Mouse (Mus musculus): ENCODE measurements around the gene Thra. TPM values are rescaled to one million over a fixed set of nuclear protein-coding genes. Genes with fewer than 3 reads are reported as not detected.
A peak's percentile ranks its signal among the peaks of the same experiment; 100 is the strongest.

Thra gene
- polyA plus RNA-seq, 1 experiment from 2014 or later: 45.3 TPM

DNA sequence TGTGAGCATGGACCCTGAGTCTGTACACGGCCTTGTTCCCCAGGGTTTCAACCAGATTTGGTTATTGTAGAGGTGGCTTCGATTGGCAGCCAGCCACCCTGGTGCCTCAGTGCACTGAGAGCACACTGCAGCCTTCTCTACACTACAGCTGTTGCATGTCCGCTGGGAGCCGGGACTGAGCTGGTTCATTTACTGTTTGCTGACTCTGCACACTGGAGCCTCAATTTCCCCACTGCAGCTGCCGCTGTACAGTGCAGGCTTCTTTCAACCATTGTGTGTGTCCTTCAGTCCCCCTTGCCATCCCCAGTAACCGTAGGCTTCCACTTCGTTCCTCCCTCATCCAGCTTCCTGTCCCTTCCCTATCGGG lies 429 bp upstream of the Thra start:
- H3K27ac ChIP-seq (replicated peaks): peak overlapping the region; percentile 99
- H3K4me2 ChIP-seq (replicated peaks): peak overlapping the region; percentile 74
- peak overlapping the region; percentile 94 for H3K9ac ChIP-seq (replicated peaks)
- peak overlapping the region; percentile 83 for H3K4me3 ChIP-seq
- ATAC-seq (ENCODE audit: low FRiP score, low read depth): no peak; the same call in 1 of the 2 replicates
- H3K4me1 ChIP-seq: peaks cover 59% of the 10 kb centered on the region
- no peaks in the 10 kb centered on the region for H3K36me3 ChIP-seq
- WGBS: 10% methylated on average over 8 of the region's 8 CpGs
- no peaks in the 10 kb centered on the region for H3K27me3 ChIP-seq
- H3K9me3 ChIP-seq: no peaks in the 10 kb centered on the region

DNA sequence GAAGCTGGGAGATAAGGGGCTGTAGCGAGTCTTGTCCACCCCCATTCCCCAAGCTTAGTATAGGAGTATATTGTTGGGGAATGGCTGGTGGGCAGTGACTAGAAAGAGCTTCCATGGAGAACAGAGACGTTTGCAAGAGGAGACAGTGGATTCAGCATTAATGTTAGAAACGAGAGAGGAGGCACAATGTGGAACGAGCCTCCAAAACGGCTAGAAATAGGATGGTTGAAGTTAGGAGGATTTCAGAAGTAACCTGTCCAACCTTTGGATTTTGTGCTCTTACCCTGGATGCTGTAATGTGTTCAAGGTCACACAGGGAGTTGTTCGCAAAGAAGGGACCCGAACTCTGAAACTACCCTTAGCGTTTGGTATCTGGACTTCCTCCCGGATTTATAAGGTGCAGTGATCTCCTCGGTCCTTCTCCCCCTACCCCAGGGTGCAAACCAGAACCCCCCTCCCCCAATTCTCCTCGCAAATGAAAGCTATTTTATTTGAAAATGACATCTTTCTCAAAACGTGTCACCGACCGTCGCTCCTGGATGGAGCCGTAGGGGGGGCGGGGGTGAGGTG lies 698 bp downstream of the Thra start:
- under 1% methylated on average over 17 of the region's 17 CpGs for WGBS
- H3K27ac ChIP-seq (replicated peaks): peak overlapping the region; percentile 99

DNA sequence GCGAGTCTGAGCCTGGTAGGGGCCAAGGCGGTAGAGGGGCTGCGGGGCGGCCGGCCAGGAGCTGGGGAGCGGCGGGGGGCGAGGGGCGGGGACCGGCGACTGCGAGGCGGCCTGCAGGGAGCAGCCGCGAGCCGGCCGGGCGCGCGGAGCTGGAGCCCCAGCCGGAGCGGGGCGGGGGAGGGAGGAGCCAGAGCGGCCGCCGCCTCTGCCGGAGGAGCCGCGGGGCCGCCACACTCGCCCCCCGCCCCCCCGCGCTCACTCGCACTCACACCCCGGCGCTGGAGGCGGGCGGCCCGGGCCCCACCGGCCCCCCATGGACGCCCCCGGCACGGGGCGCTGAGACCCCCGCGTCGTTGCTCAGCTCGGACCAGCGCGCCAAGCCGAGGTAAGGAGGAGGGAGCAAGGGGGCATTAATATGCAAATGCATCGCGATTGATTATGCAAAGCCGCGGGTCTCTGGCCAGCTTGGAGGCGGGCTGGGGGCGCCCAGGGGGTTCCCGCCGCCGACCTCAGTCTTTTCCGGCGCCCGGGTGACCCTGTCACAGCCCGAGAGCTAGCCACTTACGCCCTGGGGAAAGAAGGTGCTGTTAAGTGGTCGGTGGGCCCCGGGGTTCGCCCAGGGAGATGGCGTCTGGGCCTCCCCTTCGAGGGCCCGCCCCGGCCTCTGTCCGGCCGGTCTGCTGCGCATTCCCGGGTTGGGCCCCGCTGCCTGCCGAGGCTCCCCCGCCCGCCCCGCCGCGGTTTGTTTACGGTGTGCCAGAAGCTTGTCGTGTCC lies 1.4 kb downstream of the Thra start:
- no peaks in the 10 kb centered on the region for H3K27me3 ChIP-seq
- ATAC-seq (ENCODE audit: low FRiP score, low read depth): peak; percentile 68
- H3K4me2 ChIP-seq (replicated peaks): peak overlapping the region; percentile 74
- H3K9ac ChIP-seq (replicated peaks): peak overlapping the region; percentile 94
- peak overlapping the region; percentile 99 for H3K27ac ChIP-seq (replicated peaks)
- peaks cover 77% of the 10 kb centered on the region for H3K4me1 ChIP-seq
- no peaks in the 10 kb centered on the region for H3K36me3 ChIP-seq
- no peaks in the 10 kb centered on the region for H3K9me3 ChIP-seq
- WGBS: under 1% methylated on average over 47 of the region's 86 CpGs
- H3K4me3 ChIP-seq: peak overlapping the region; percentile 83

More for the DNA sequence above, 698 bp downstream of the Thra start:
- no peaks in the 10 kb centered on the region for H3K9me3 ChIP-seq
- no peak for ATAC-seq (ENCODE audit: low FRiP score, low read depth)
- no peaks in the 10 kb centered on the region for H3K36me3 ChIP-seq
- H3K27me3 ChIP-seq: no peaks in the 10 kb centered on the region
- H3K4me3 ChIP-seq: peak overlapping the region; percentile 83
- peak overlapping the region; percentile 94 for H3K9ac ChIP-seq (replicated peaks)
- peaks cover 71% of the 10 kb centered on the region for H3K4me1 ChIP-seq
- H3K4me2 ChIP-seq (replicated peaks): peak overlapping the region; percentile 74

DNA sequence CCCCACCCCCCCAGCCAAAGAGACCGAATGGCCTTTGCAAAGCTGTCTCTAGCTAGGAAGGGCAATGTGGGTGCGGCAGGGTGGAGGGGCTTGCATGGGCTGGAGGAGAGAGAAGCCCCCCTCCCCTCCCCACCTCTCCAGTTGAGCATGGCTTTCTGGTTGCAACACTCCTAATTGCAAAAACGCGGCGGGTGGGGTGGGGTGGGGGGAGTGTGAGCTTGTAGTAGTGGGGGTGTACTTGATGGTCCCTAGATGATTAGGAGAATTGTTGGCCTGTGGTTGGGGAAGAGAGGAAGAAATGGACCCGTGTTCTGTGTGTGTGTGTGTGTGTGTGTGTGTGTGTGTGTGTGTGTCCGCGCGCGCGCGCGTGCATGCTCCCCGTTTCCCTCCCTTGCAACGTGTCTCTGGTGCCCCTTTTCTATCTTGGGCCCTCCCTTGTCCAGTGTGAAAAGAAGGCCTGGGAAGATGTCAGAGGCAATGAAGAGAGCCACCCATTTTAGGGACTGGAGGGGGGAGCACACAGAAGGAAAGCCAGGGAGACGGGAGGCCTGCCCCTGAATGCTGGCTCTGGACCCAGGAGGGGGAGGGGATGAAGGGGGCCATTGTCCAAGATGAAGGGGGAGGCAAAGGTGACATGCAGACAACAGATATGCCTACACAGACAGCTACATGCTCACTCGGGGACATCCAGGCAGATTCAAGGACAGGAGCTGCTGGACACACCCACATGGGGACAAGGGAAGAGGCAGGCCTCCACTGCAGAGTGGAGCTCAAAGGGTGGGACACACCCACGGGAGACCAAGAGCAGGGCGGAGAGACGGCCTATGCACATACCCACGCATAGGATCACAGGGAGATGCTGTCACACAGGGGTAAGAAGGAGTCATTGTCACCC lies 2.2 kb downstream of the Thra start:
- 2% methylated on average over 20 of the region's 21 CpGs for WGBS
- peak; percentile 16; the same call in 1 of the 2 replicates for ATAC-seq (ENCODE audit: low FRiP score, low read depth)
- H3K36me3 ChIP-seq: no peaks in the 10 kb centered on the region
- H3K9me3 ChIP-seq: no peaks in the 10 kb centered on the region
- peak overlapping the region; percentile 74 for H3K4me2 ChIP-seq (replicated peaks)
- peak overlapping the region; percentile 83 for H3K4me3 ChIP-seq
- H3K4me1 ChIP-seq: peaks cover 86% of the 10 kb centered on the region
- peak overlapping the region; percentile 94 for H3K9ac ChIP-seq (replicated peaks)
- no peaks in the 10 kb centered on the region for H3K27me3 ChIP-seq
- peak overlapping the region; percentile 99 for H3K27ac ChIP-seq (replicated peaks)

DNA sequence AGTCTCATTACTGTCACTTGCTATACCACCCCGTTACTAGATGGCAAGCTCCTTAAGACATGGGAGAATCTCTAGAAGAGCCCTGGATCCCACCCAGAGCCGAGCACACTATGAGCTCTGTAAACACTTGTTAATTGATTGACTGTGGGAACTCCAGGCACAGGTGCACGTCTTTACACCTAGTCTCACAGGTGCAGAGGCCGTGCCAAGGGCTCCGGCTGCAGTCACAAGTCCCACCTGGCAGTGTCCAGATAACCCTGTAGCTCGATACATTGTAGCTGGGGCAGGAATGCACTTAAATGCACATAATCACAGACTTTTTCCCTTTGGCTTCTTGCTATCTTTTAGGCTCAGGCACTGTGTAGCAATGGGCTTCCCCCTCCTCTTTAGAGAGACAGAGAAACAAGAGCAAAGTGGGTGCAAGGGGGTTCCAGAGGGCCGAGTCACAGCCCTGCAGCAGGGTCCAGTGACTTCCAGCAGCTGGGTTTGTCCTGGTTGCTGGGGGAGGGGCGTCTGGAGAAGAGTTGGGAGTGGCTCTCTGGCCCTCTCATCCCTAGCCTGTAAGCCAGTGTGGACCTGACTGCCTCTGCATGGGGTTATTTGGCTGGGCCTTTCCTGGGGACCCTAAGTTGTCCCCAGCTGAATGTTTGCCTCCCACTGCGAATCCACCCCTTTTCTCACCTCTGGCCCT lies 3.4 kb downstream of the Thra start:
- Histone ChIP-seq H3K27me3 (no peaks in the 10 kb centered on the region), H3K4me2 (replicated peaks) (peak overlapping the region; percentile 74), H3K9me3 (no peaks in the 10 kb centered on the region), H3K4me3 (peak overlapping the region; percentile 83), H3K27ac (replicated peaks) (peak overlapping the region; percentile 99), H3K9ac (replicated peaks) (peak overlapping the region; percentile 94), H3K36me3 (no peaks in the 10 kb centered on the region), H3K4me1 (peaks cover 90% of the 10 kb centered on the region)
- WGBS: 2% methylated on average over 9 of the region's 9 CpGs
- no peak for ATAC-seq (ENCODE audit: low FRiP score, low read depth)

DNA sequence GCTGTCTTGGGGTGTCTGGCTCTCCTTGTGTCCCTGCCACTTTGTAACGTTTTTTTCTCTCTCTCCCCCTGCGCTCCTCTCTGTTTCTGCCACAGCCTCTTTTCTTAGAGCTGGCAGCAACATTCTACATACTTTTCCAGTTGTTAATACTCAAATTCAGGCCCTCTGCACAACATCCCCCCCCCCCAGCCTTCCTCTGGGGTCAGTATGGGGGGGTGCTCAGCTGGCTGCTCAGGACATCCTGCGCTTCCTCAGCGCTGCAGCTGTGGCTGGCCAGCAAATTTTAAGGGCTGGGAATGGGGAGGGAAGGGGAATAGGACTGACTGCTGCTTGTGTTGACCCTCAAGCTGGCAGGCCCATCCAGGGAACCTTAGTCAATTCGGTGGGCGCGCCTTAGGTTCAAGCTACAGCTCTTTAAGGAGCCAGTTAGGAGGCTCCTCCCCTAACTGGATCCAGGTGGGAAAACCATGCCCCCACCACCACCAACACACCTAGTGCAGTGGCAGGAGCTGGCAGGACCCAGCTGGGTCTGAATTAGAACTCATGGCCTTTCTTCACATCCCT lies 4.1 kb downstream of the Thra start:
- H3K4me3 ChIP-seq: peak overlapping the region; percentile 83
- WGBS: 45% methylated on average over 7 of the region's 7 CpGs
- no peaks in the 10 kb centered on the region for H3K9me3 ChIP-seq
- ATAC-seq (ENCODE audit: low FRiP score, low read depth): no peak
- H3K9ac ChIP-seq (replicated peaks): peak overlapping the region; percentile 94
- no peaks in the 10 kb centered on the region for H3K27me3 ChIP-seq
- H3K4me1 ChIP-seq: peaks cover 91% of the 10 kb centered on the region
- peak overlapping the region; percentile 74 for H3K4me2 ChIP-seq (replicated peaks)
- H3K36me3 ChIP-seq: no peaks in the 10 kb centered on the region
- peak overlapping the region; percentile 99 for H3K27ac ChIP-seq (replicated peaks)

DNA sequence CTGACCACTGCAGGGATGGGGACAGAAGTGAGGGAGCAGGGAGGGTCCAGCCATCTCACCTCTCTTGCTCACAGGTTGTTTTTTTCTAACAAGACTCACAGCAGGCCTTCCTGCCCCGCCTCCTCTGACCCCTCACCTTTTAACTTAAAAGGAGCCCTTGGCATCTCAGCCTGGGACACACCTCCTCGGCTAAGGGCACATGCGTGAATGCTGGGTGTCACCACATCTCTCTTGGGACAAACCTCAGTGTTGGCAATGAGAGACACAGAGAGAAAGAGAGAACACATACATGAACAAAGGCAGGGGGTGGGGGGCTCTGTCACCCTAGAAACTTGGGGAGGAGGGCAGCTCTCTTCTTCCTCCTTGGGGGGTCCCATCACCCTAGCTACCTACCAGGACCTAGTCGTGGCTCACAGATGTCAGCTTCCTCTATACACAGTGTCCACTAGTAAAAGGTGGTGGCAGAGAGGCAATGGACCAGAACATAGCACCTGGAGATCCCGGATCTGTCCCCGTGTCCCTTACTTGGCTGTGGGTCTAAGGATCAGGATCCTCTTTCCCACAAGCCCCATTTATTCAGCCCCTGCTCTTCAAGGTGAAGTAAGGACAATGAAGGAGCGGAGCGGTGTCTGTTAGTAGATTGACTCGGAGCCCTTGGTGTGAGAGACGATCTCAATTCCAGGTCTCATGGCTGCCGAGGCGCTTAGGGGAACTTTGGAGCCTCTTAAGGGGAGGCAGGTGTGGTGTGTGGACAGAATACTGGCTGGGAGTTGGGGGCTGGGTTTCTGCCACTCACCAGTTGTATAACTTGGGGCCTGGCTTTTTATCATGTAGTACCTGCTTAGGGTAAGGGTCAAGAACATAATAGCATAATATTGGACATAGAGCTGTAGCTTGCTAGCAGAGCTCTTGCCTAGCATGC lies 5.8 kb downstream of the Thra start:
- H3K4me2 ChIP-seq (replicated peaks): peak overlapping the region; percentile 43
- 53% methylated on average over 12 of the region's 12 CpGs for WGBS
- peak overlapping the region; percentile 94 for H3K27ac ChIP-seq (replicated peaks)
- ATAC-seq (ENCODE audit: low FRiP score, low read depth): no peak
- peak overlapping the region; percentile 49; the same call in 1 of the 2 replicates for H3K9ac ChIP-seq (replicated peaks)
- H3K4me3 ChIP-seq: no peak overlapping the region
- no peaks in the 10 kb centered on the region for H3K27me3 ChIP-seq
- peaks cover 91% of the 10 kb centered on the region for H3K4me1 ChIP-seq
- no peaks in the 10 kb centered on the region for H3K9me3 ChIP-seq
- no peaks in the 10 kb centered on the region for H3K36me3 ChIP-seq

DNA sequence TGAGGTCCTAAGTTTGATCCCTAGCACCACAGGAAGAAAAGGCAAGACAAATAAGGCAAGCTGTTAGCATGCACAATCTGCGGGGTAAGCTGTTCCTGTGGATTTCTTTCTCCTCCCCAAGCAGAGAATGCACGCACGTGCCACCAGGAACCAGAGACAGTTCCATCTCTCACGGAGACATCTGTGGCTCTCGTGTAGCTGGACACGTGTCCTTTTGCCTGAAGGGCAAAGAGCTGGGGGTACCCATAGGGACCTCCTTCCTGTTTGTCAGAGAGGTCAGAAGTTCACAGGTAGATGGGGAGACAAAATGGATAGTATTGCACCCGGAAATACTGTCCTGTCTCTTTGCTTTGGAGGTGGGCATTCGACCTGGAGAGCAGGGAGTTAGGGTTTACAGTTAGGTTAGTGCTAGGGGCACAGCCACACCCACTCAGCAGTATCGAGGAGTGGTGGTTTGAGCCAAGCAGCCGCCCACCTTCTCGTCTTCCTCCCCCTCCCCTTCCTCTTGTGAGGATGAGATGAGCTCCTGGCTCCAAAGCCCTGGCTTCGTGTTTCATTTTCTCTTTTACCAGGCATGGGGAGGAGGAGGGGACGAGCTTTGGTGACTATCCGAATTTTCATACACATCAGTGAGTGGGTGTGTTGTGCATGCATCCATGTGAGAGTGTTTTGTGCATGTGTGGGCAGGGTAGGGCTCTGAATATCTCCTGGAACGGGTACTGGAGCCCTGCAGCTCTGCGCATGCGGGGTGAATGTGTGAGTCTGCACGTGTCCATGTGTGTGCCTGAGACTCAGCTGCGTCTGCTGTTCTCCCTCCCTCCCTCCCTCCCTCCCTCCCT lies 6.6 kb downstream of the Thra start:
- Histone ChIP-seq H3K27ac (replicated peaks) (peak overlapping the region; percentile 94), H3K4me3 (peak overlapping the region; percentile 18; the same call in 1 of the 2 replicates), H3K9ac (replicated peaks) (peak overlapping the region; percentile 49; the same call in 1 of the 2 replicates), H3K9me3 (no peaks in the 10 kb centered on the region), H3K27me3 (no peaks in the 10 kb centered on the region), H3K4me1 (peaks cover 97% of the 10 kb centered on the region), H3K4me2 (replicated peaks) (peak overlapping the region; percentile 43), H3K36me3 (no peaks in the 10 kb centered on the region)
- ATAC-seq (ENCODE audit: low FRiP score, low read depth): peak; percentile 52
- 8% methylated on average over 19 of the region's 19 CpGs for WGBS

DNA sequence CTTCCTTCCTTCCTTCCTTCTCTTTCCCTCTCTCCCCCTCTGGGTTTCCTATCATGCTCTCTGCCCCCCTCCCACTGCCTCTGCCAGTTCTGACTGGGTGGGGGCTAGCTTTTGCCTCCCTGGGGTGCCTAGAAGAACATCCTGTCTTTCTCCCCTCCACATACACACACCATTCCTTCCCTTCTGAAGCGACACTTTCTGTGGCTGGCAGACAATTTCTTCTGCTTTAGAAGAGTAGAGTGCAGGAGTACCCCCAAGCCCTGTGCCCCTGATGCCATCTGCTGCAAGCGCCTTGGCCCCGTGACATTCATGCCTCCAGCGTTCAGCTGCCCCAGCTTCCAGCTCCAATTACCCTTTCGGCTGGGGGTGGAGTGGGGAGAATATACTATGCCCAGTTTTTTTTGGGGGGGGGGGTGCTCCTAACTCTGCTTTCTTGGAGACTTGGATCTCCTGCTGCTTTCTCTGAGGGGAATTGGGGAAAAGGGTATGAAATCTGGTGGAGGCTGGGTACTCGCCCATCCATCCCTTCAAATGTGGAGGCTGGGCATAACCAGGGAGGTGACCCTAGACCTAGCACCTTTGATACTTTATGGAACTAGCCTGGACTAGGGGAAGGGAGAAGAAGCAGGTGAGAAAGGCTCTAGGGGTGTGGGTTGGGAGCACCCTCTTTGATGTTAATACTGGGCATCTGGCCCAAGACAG lies 7.5 kb downstream of the Thra start:
- WGBS: 25% methylated on average over 6 of the region's 6 CpGs
- Histone ChIP-seq H3K27ac (replicated peaks) (peak overlapping the region; percentile 94), H3K4me2 (replicated peaks) (peak overlapping the region; percentile 43), H3K9ac (replicated peaks) (peak overlapping the region; percentile 56), H3K36me3 (no peaks in the 10 kb centered on the region), H3K9me3 (no peaks in the 10 kb centered on the region), H3K4me1 (peaks cover 99% of the 10 kb centered on the region), H3K27me3 (no peaks in the 10 kb centered on the region), H3K4me3 (peak overlapping the region; percentile 18)
- no peak for ATAC-seq (ENCODE audit: low FRiP score, low read depth)

Measured in midbrain, embryonic 12.5 days (tissue).